Mouse (Mus musculus) spleen, adult 2 months (tissue): ENCODE measurements around the gene Rab3c.

Experiments used
- CTCF ChIP-seq: fragments of 200-500 bp; IDR thresholded peaks from 2 replicates; pipeline ENCODE4 v1.5.1; 2011; ENCODE audit warnings: mild to moderate bottlenecking, inconsistent platforms; ENCODE audit not compliant: insufficient read depth, insufficient read length, insufficient replicate concordance; ENCODE audit errors: extremely low read depth
- POLR2A ChIP-seq: fragments of 200-500 bp; IDR thresholded peaks from 2 replicates; pipeline ENCODE4 v1.6.1; 2011; ENCODE audit warnings: low read depth, low read length, inconsistent platforms

- TF ChIP-seq CTCF (no peak), POLR2A (no peak)
Observed at GRCm38 (mm10) chr13:110044418-110044817, 236.4 kb downstream of the Rab3c start.
